Mouse (Mus musculus) intestine, embryonic 16.5 days (tissue): ENCODE data around the gene Ip6k3. TPM values are rescaled to one million over a fixed set of nuclear protein-coding genes. Genes with fewer than 3 reads are reported as not detected.

Experiments
- ATAC-seq: fragments of 200-750 bp; cut with Nextera tagmentation; 2 replicates; pipeline ENCODE4 v1.8.0; 2017; ENCODE audit warnings: moderate TSS enrichment, moderate library complexity
- H3K27ac ChIP-seq: fragments of 300-500 bp; sonication (generic); 2 replicates; pipeline ENCODE4 v1.5.1; 2014; ENCODE audit warnings: mild to moderate bottlenecking, low read length
- H3K27me3 ChIP-seq: fragments of 300-500 bp; sonication (generic); replicated peaks from 2 replicates; pipeline ENCODE4 v1.6.1; 2014; ENCODE audit warnings: low read length, control low read depth, mixed read lengths; ENCODE audit not compliant: control insufficient read depth, insufficient read depth
- H3K36me3 ChIP-seq: fragments of 300-500 bp; sonication (generic); 2 replicates; pipeline ENCODE4 v1.6.1; 2014; ENCODE audit warnings: low read length, control low read depth; ENCODE audit not compliant: control insufficient read depth, insufficient read depth
- H3K4me1 ChIP-seq: fragments of 300-500 bp; sonication (generic); 2 replicates; pipeline ENCODE4 v1.6.1; 2014; ENCODE audit warnings: low read length, control low read depth, mixed read lengths; ENCODE audit not compliant: control insufficient read depth, insufficient read depth
- H3K4me2 ChIP-seq: fragments of 300-500 bp; sonication (generic); 2 replicates; pipeline ENCODE4 v1.6.1; 2014; ENCODE audit warnings: low read depth, low read length, control low read depth
- H3K4me3 ChIP-seq: fragments of 300-500 bp; sonication (generic); 2 replicates; pipeline ENCODE4 v1.5.1; 2014; ENCODE audit warnings: mild to moderate bottlenecking, low read length
- H3K9ac ChIP-seq: fragments of 300-500 bp; sonication (generic); 2 replicates; pipeline ENCODE4 v1.6.1; 2014; ENCODE audit warnings: low read depth, low read length
- H3K9me3 ChIP-seq: fragments of 300-500 bp; sonication (generic); 2 replicates; pipeline ENCODE4 v1.6.1; 2016; ENCODE audit warnings: low read length, control low read depth; ENCODE audit not compliant: control insufficient read depth
- WGBS: fragments of 180-500 bp; shearing (Covaris S2); extraction: QIAGEN DNeasy Blood & Tissue Kit; methylation state at CpG from one replicate; pipeline ENCODE4 v1.1.7; 2014; 5-methylcytosine and 5-hydroxymethylcytosine counted together
- polyA plus RNA-seq: library from polyadenylated mRNA; unstranded; fragments of >200 nt; fragmentation: Nextera tagmentation; extraction: Ambion mirVana; gene quantifications from 2 replicates; pipeline ENCODE4 v1.2.1, GENCODE M21; 2015

The Ip6k3 gene
- polyA plus RNA-seq = 0.09 and 0.11 TPM in 2 replicates

- Histone ChIP-seq H3K9ac (no peak within 1 kb of the TSS), H3K4me1 (no peaks in the 10 kb centered on the region), H3K27ac (no peak within 1 kb of the TSS), H3K36me3 (no peaks in the 10 kb centered on the region), H3K9me3 (no peaks in the 10 kb centered on the region), H3K4me2 (no peak within 1 kb of the TSS), H3K4me3 (no peak within 1 kb of the TSS), H3K27me3 (no peaks in the 10 kb centered on the region; the same call in 1 of the 2 replicates)
- WGBS = 62% methylated on average over 4 of the region's 4 CpGs
- no peak for ATAC-seq
Measured at GRCm38 (mm10) chr17:27167545-27167944, at the start of gene Ip6k3. Gene Ip6k3 (minus strand): TSS chr17:27167795.

GRCm38 (mm10) chr17:27212768-27213525 lies 45.4 kb upstream of the Ip6k3 start:
- Histone ChIP-seq H3K27ac (no peak overlapping the region), H3K9me3 (0 out of 2 replicates have a peak, but pooled peaks cover 5% of the 10 kb centered on the region), H3K9ac (0 out of 2 replicates have a peak overlapping the region, but pooled peaks have one; percentile 24), H3K4me2 (no peak overlapping the region), H3K36me3 (no peaks in the 10 kb centered on the region), H3K27me3 (no peaks in the 10 kb centered on the region), H3K4me1 (no peaks in the 10 kb centered on the region), H3K4me3 (no peak overlapping the region)
- 14% methylated on average over 11 of the region's 11 CpGs for WGBS
- peak; percentile 68 for ATAC-seq

GRCm38 (mm10) chr17:27212006-27212405 lies 44.4 kb upstream of the Ip6k3 start:
- H3K9me3 ChIP-seq = 0 out of 2 replicates have a peak, but pooled peaks cover 5% of the 10 kb centered on the region
- ATAC-seq = no peak
- no peaks in the 10 kb centered on the region for H3K27me3 ChIP-seq
- H3K27ac ChIP-seq = no peak overlapping the region
- WGBS = 44% methylated on average over 6 of the region's 6 CpGs
- H3K4me1 ChIP-seq = peaks cover 5% of the 10 kb centered on the region
- H3K4me3 ChIP-seq = no peak overlapping the region
- H3K9ac ChIP-seq = peak overlapping the region; percentile 24; the same call in 1 of the 2 replicates
- H3K36me3 ChIP-seq = no peaks in the 10 kb centered on the region
- H3K4me2 ChIP-seq = no peak overlapping the region

- H3K4me2 ChIP-seq = no peak overlapping the region
- peak overlapping the region; percentile 48; the same call in 1 of the 2 replicates for H3K27ac ChIP-seq
- peak; percentile 18; the same call in 1 of the 2 replicates for ATAC-seq
- H3K4me1 ChIP-seq = peaks cover 18% of the 10 kb centered on the region
- peaks cover 3% of the 10 kb centered on the region; the same call in 1 of the 2 replicates for H3K36me3 ChIP-seq
- 0 out of 2 replicates have a peak, but pooled peaks cover 5% of the 10 kb centered on the region for H3K9me3 ChIP-seq
- 23% methylated on average over 11 of the region's 11 CpGs for WGBS
- H3K27me3 ChIP-seq = no peaks in the 10 kb centered on the region
- H3K4me3 ChIP-seq = no peak overlapping the region
- H3K9ac ChIP-seq = no peak overlapping the region
Measured at GRCm38 (mm10) chr17:27207113-27207707, 39.6 kb upstream of the Ip6k3 start.

DNA sequence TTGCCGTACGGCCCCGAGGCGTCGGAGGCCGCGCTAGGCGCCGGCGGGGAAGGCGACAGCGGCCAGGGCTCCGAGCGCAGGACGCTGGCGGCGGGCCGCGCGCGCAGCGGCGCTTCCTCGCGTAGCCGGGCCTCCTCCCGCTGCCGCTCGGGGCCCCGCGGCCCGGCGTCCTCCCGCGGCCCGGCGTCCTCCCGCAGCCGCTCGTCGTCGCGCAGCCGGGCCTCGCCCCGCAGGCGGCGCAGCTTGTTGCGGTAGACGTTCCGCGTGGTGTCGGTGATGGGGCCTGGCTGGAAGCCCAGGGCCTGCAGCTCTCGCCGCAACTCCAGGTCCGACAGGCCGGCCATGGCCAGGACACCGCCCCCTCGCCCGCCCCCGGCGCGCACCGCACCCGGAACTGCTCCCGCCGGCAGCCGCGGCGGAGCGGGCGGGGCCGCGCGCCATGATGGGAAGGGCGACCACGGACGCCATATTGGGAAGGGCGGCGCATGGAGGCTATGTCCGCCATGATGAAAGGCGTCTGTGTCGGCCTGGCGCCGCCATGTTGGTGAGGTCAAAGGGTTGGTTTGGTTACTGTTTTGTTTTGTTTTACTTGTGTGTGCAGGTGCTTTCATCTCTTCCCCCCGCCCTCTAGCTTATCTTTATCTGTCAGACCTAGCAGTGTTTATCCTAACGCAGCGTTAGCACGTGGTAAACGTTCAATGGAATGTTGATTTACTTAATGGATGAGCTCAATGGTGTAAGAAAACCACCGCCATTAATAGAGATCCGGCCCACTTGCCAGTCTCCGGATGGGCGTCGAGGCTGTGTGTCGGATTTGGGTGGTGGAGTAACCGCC lies 36.7 kb upstream of the Ip6k3 start, which contains the start of gene Lemd2:
Gene Lemd2 (minus strand): TSS at position 395 of the 835 bp plus-strand sequence.
- Histone ChIP-seq H3K4me2 (peak within 1 kb of the TSS; percentile 93), H3K9me3 (no peaks in the 10 kb centered on the region), H3K9ac (peak within 1 kb of the TSS; percentile 95), H3K36me3 (peaks cover 3% of the 10 kb centered on the region; the same call in 1 of the 2 replicates), H3K27ac (peak within 1 kb of the TSS; percentile 96), H3K4me1 (peaks cover 31% of the 10 kb centered on the region), H3K27me3 (no peaks in the 10 kb centered on the region), H3K4me3 (peak within 1 kb of the TSS; percentile 94)
- ATAC-seq = peak; percentile 94
- 3% methylated on average over 97 of the region's 97 CpGs for WGBS

DNA sequence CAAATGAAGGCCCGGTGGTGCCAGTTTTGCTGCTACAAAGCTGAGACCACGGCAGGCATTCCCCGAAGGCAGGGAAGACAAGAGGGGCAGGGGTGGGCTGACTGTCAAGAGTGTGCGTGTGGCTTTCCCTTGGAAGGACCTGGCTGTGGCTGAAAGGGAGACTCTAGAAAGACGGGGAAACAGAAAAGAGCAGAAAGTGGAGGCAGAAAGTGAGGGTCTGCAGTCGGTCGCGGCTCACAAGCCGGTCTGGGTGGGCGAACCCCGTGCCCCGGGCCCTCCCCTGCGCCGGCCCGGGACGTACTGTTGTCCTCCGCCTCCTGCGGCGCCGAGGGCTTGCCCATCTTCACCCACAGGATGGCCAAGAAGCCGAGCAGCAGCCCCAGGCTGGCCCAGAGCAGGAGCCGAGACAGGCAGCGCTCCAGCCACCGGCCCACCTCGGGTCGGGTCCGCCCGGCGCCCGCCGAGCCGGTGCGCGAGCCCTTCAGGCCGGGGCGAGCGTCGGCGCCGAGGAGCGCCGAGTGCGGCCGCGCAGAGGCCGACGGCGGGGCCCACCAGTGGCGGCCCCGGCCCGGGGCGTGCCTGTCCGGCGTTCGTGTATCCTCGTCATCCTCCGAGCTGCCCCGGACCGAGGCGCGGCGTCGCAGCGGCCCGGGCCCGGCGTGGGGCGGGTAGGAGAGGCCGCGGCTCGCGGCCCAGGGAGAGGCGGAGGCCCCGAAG lies 35.9 kb upstream of the Ip6k3 start:
- WGBS = under 1% methylated on average over 54 of the region's 74 CpGs
- peaks cover 31% of the 10 kb centered on the region for H3K4me1 ChIP-seq
- H3K9me3 ChIP-seq = no peaks in the 10 kb centered on the region
- peak; percentile 58 for ATAC-seq
- H3K4me2 ChIP-seq = peak overlapping the region; percentile 93
- peak overlapping the region; percentile 95 for H3K9ac ChIP-seq
- H3K36me3 ChIP-seq = peaks cover 8% of the 10 kb centered on the region; the same call in 1 of the 2 replicates
- H3K27me3 ChIP-seq = no peaks in the 10 kb centered on the region
- peak overlapping the region; percentile 96 for H3K27ac ChIP-seq
- peak overlapping the region; percentile 94 for H3K4me3 ChIP-seq

GRCm38 (mm10) chr17:27202919-27203357 lies 35.3 kb upstream of the Ip6k3 start:
- Histone ChIP-seq H3K36me3 (peaks cover 13% of the 10 kb centered on the region), H3K4me1 (peaks cover 31% of the 10 kb centered on the region), H3K4me3 (peak overlapping the region; percentile 94), H3K9ac (peak overlapping the region; percentile 95), H3K27ac (no peak overlapping the region), H3K4me2 (peak overlapping the region; percentile 93), H3K9me3 (no peaks in the 10 kb centered on the region), H3K27me3 (no peaks in the 10 kb centered on the region)
- WGBS = 43% methylated on average over 13 of the region's 14 CpGs
- ATAC-seq = no peak

- H3K4me2 ChIP-seq = no peak overlapping the region
- no peaks in the 10 kb centered on the region for H3K27me3 ChIP-seq
- ATAC-seq = no peak
- H3K9ac ChIP-seq = no peak overlapping the region
- no peak overlapping the region for H3K4me3 ChIP-seq
- peaks cover 26% of the 10 kb centered on the region for H3K4me1 ChIP-seq
- no peaks in the 10 kb centered on the region for H3K9me3 ChIP-seq
- H3K36me3 ChIP-seq = peaks cover 13% of the 10 kb centered on the region
- no peak overlapping the region for H3K27ac ChIP-seq
- 91% methylated on average over 2 of the region's 2 CpGs for WGBS
Measured at GRCm38 (mm10) chr17:27201981-27202380, 34.4 kb upstream of the Ip6k3 start.
